Mouse (Mus musculus) natural killer cell, adult 2 months (primary cell): ENCODE results near the gene Zfy2.

Experiments used
- DNase-seq, 2 experiments: peaks; one replicate each; pipeline ENCODE4 v3.0.0; 2022; ENCODE audit warnings: low spot score in 2 of 2

The Zfy2 gene

DNA sequence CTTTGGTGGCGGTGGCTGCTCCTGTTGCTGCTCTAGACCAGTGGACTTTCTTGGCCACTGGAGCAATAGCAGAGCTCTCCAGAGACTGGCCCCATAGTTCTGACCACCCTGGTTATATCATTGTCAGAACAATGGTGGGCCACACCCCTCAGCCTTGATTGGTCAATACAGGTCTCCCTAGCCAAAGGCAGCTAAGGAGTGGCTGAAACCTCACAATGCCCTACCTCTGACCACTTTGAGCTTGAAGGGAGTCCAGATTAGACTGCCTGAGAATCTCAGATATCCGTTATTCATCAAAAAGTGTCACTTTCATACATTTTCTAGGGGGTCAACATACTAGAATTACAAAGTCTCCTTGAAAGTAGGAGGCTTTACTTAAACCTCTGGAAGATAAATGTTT lies at the start of gene Zfy2:
Gene Zfy2 (minus strand): TSS at position 101 of the 400 bp plus-strand sequence.
- no peak for DNase-seq
